Mouse (Mus musculus) embryonic facial prominence, embryonic 11.5 days (tissue): ENCODE results near the gene AC109138.7. TPM values are rescaled to one million over a fixed set of nuclear protein-coding genes. Genes with fewer than 3 reads are reported as not detected.
"Not testable (repeated sequence)": the region's sequence is repeated elsewhere in the genome, so short reads cannot be mapped to it uniquely, and the experiment has no call there.

Source experiments
- ATAC-seq: fragments of 200-750 bp; cut with Nextera tagmentation; replicated peaks from 2 replicates; pipeline ENCODE4 v1.8.0; 2017; ENCODE audit warnings: low read depth; ENCODE audit not compliant: insufficient number of reproducible peaks, low FRiP score, low TSS enrichment
- DNase-seq: peaks from one replicate; pipeline ENCODE4 v3.0.0-alpha.2; 2015; ENCODE audit warnings: low spot score
- H3K27ac ChIP-seq: fragments of 300-500 bp; sonication (generic); replicated peaks from 2 replicates; pipeline ENCODE4 v1.5.1; 2014; ENCODE audit warnings: mild to moderate bottlenecking, low read depth, low read length, control low read depth
- H3K27me3 ChIP-seq: fragments of 300-500 bp; sonication (generic); 2 replicates; pipeline ENCODE4 v1.6.1; 2014; ENCODE audit warnings: mild to moderate bottlenecking, low read length, moderate library complexity, mixed read lengths; ENCODE audit not compliant: control insufficient read depth, insufficient read depth
- H3K36me3 ChIP-seq: fragments of 300-500 bp; sonication (generic); replicated peaks from 2 replicates; pipeline ENCODE4 v1.6.1; 2014; ENCODE audit warnings: low read depth, mild to moderate bottlenecking, low read length, moderate library complexity, mixed read lengths; ENCODE audit not compliant: control insufficient read depth, insufficient read depth
- H3K4me1 ChIP-seq: fragments of 300-500 bp; sonication (generic); 2 replicates; pipeline ENCODE4 v1.6.1; 2014; ENCODE audit warnings: low read length, mixed read lengths; ENCODE audit not compliant: control insufficient read depth, insufficient read depth
- H3K4me2 ChIP-seq: fragments of 300-500 bp; sonication (generic); 2 replicates; pipeline ENCODE4 v1.6.1; 2014; ENCODE audit warnings: low read depth, mild to moderate bottlenecking, control low read depth, low read length, moderate library complexity
- H3K4me3 ChIP-seq: fragments of 300-500 bp; sonication (generic); 2 replicates; pipeline ENCODE4 v1.5.1; 2014; ENCODE audit warnings: low read depth, low read length, control low read depth
- H3K9ac ChIP-seq: fragments of 300-500 bp; sonication (generic); replicated peaks from 2 replicates; pipeline ENCODE4 v1.6.1; 2014; ENCODE audit warnings: mild to moderate bottlenecking, control low read depth, low read length
- H3K9me3 ChIP-seq: fragments of 300-500 bp; sonication (generic); replicated peaks from 2 replicates; pipeline ENCODE4 v1.6.1; 2016; ENCODE audit warnings: mild to moderate bottlenecking, low read length, inconsistent platforms, mixed read lengths; ENCODE audit not compliant: control insufficient read depth
- WGBS: fragments of 180-500 bp; shearing (Covaris S2); extraction: QIAGEN DNeasy Blood & Tissue Kit; methylation state at CpG from one replicate; pipeline ENCODE4 v1.1.7; 2014; 5-methylcytosine and 5-hydroxymethylcytosine counted together
- polyA plus RNA-seq: library from polyadenylated mRNA; unstranded; fragments of >200 nt; fragmentation: Nextera tagmentation; extraction: Ambion mirVana; gene quantifications from 2 replicates; pipeline ENCODE4 v1.2.1, GENCODE M21; 2014

The AC109138.7 gene
- polyA plus RNA-seq, 1 experiment from 2014 or later: not detected

- Histone ChIP-seq H3K4me3 (peak overlapping the region; percentile 59), H3K9me3 (no peaks in the 10 kb centered on the region), H3K4me1 (no peaks in the 10 kb centered on the region), H3K27ac (no peak overlapping the region), H3K4me2 (peak overlapping the region; percentile 85), H3K27me3 (0 out of 2 replicates have a peak, but pooled peaks cover 2% of the 10 kb centered on the region), H3K36me3 (no peaks in the 10 kb centered on the region), H3K9ac (peak overlapping the region; percentile 60)
- ATAC-seq (no peak), DNase-seq (no peak)
- 63% methylated on average over 2 of the region's 2 CpGs for WGBS
Observed at GRCm38 (mm10) chr19:4232186-4232572, 18.0 kb downstream of the AC109138.7 start.

- ATAC-seq (no peak), DNase-seq (no peak)
- Histone ChIP-seq H3K27ac (no peak overlapping the region), H3K4me3 (no peak overlapping the region), H3K27me3 (0 out of 2 replicates have a peak, but pooled peaks cover 2% of the 10 kb centered on the region), H3K9me3 (no peaks in the 10 kb centered on the region), H3K9ac (no peak overlapping the region), H3K4me1 (no peaks in the 10 kb centered on the region), H3K4me2 (no peak overlapping the region), H3K36me3 (no peaks in the 10 kb centered on the region)
- WGBS: 80% methylated on average over 7 of the region's 7 CpGs
Observed at GRCm38 (mm10) chr19:4232651-4233050, 18.5 kb downstream of the AC109138.7 start.

- H3K27me3 ChIP-seq: no peaks in the 10 kb centered on the region
- WGBS: 77% methylated on average over 4 of the region's 4 CpGs
- no peaks in the 10 kb centered on the region for H3K9me3 ChIP-seq
- no peak overlapping the region for H3K27ac ChIP-seq
- no peak overlapping the region for H3K4me2 ChIP-seq
- DNase-seq: no peak
- no peaks in the 10 kb centered on the region for H3K4me1 ChIP-seq
- no peak overlapping the region for H3K4me3 ChIP-seq
- ATAC-seq: no peak
- H3K36me3 ChIP-seq: no peaks in the 10 kb centered on the region
- no peak overlapping the region for H3K9ac ChIP-seq
Observed at GRCm38 (mm10) chr19:4234548-4234947, 20.4 kb downstream of the AC109138.7 start.

GRCm38 (mm10) chr19:4240247-4240668, 26.1 kb downstream of the AC109138.7 start:
- Histone ChIP-seq H3K4me3 (no peak overlapping the region), H3K9me3 (no peaks in the 10 kb centered on the region), H3K4me2 (no peak overlapping the region), H3K27ac (no peak overlapping the region), H3K27me3 (no peaks in the 10 kb centered on the region), H3K9ac (no peak overlapping the region), H3K4me1 (no peaks in the 10 kb centered on the region), H3K36me3 (no peaks in the 10 kb centered on the region)
- 46% methylated on average over 8 of the region's 8 CpGs for WGBS
- DNase-seq (no peak), ATAC-seq (no peak)

GRCm38 (mm10) chr19:4242416-4242815, 28.3 kb downstream of the AC109138.7 start:
- ATAC-seq (no peak), DNase-seq (no peak)
- H3K9ac ChIP-seq: no peak overlapping the region
- H3K4me2 ChIP-seq: no peak overlapping the region
- H3K4me3 ChIP-seq: no peak overlapping the region
- no peaks in the 10 kb centered on the region for H3K36me3 ChIP-seq
- no peaks in the 10 kb centered on the region for H3K9me3 ChIP-seq
- WGBS: 69% methylated on average over 3 of the region's 3 CpGs
- H3K27me3 ChIP-seq: no peaks in the 10 kb centered on the region
- no peaks in the 10 kb centered on the region for H3K4me1 ChIP-seq
- no peak overlapping the region for H3K27ac ChIP-seq

GRCm38 (mm10) chr19:4244775-4245174, 30.6 kb downstream of the AC109138.7 start:
- H3K9me3 ChIP-seq: no peaks in the 10 kb centered on the region

GRCm38 (mm10) chr19:4247010-4247409, 32.9 kb downstream of the AC109138.7 start:
- Histone ChIP-seq H3K36me3 (no peaks in the 10 kb centered on the region; the same call in 1 of the 2 replicates), H3K4me1 (no peaks in the 10 kb centered on the region), H3K27ac (no peak overlapping the region), H3K4me2 (no peak overlapping the region), H3K9ac (no peak overlapping the region), H3K9me3 (no peaks in the 10 kb centered on the region), H3K4me3 (no peak overlapping the region), H3K27me3 (no peaks in the 10 kb centered on the region)
- peak; percentile 36 for DNase-seq
- no peak for ATAC-seq
- 55% methylated on average over 1 of the region's 1 CpGs for WGBS

More at GRCm38 (mm10) chr19:4244775-4245174, 30.6 kb downstream of the AC109138.7 start:
- H3K4me2 ChIP-seq: no peak overlapping the region
- ATAC-seq (no peak), DNase-seq (no peak)
- H3K27ac ChIP-seq: no peak overlapping the region
- WGBS: 83% methylated on average over 6 of the region's 6 CpGs
- H3K36me3 ChIP-seq: no peaks in the 10 kb centered on the region; the same call in 1 of the 2 replicates
- H3K9ac ChIP-seq: no peak overlapping the region
- no peak overlapping the region for H3K4me3 ChIP-seq
- H3K27me3 ChIP-seq: no peaks in the 10 kb centered on the region
- no peaks in the 10 kb centered on the region for H3K4me1 ChIP-seq

GRCm38 (mm10) chr19:4248683-4249082, 34.5 kb downstream of the AC109138.7 start:
- H3K4me2 ChIP-seq, DNase-seq, H3K9me3 ChIP-seq, H3K27ac ChIP-seq, H3K36me3 ChIP-seq, H3K4me3 ChIP-seq, H3K4me1 ChIP-seq, H3K27me3 ChIP-seq, ATAC-seq, H3K9ac ChIP-seq: not testable (repeated sequence)
- WGBS: 72% methylated on average over 1 of the region's 1 CpGs
